Mouse (Mus musculus) stomach, postnatal 0 days (tissue): ENCODE data around the gene Pdia2.

Experiments
- CTCF ChIP-seq: IDR thresholded peaks from 2 replicates; pipeline ENCODE4 v1.5.1; 2016; ENCODE audit warnings: antibody characterized with exemption, low read depth, mild to moderate bottlenecking, moderate library complexity
- EP300 ChIP-seq: optimal IDR thresholded peaks from 2 replicates; pipeline ENCODE3; 2016; ENCODE audit warnings: antibody characterized with exemption

- TF ChIP-seq CTCF (no peak), EP300 (no peak)
These were observed 22.6 kb upstream of the Pdia2 start for GRCm38 (mm10) chr17:26221508-26221907.
